Mouse (Mus musculus): ENCODE measurements around the gene Carm1.

GRCm38 (mm10) chr9:21510689-21511015 lies 36.0 kb upstream of the Carm1 start:
- TF ChIP-seq POLR2A (IDR thresholded peaks at IDR 0.05; ENCODE audit: insufficient read depth, low read depth, low read length) (no peak), CTCF (IDR thresholded peaks at IDR 0.05; ENCODE audit: insufficient read depth, low read depth, low read length) (no peak)
